In genomic region chr5:144207478-144207877, GRCm38 (mm10) we compare ENCODE assay signal across 8 mouse cellular contexts. TPM values are rescaled to one million over a fixed set of nuclear protein-coding genes. Genes with fewer than 3 reads are reported as not detected.
DNase-seq lines count a peak whose midpoint lies in the region; ATAC-seq and TF ChIP-seq lines count a peak whose summit lies in the region.

No protein-coding gene starts in this region.

- no peak overlapping the region for H3K4me3 ChIP-seq in kidney, embryonic 15.5 days (replicated peaks)
- H3K4me3 ChIP-seq in CH12.LX (replicated peaks in 1 of 3; ENCODE audit: low read depth in 2 of 3, low read length in 2 of 3, poor library complexity in 1 of 3), result no peak overlapping the region
- H3K4me3 ChIP-seq in layer of hippocampus, adult 2 months, result no peak overlapping the region
- no peak overlapping the region for H3K4me3 ChIP-seq in midbrain, embryonic 12.5 days

- in situ Hi-C loops in CH12.LX (cut with MboI; ENCODE audit: low pct_ligation_motif_present, low pct_unique_long_range_greater_than_20kb, low sequenced_read_pairs), result loop anchor here (25.0 kb wide), 1 partner anchor 530 kb away; no protein-coding TSS in a partner anchor

- peaks cover 84% of the 10 kb centered on the region for H3K36me3 ChIP-seq in kidney, embryonic 15.5 days
- H3K36me3 ChIP-seq in CH12.LX (replicated peaks in 1 of 2; ENCODE audit: control insufficient read depth in 1 of 2, insufficient read depth in 1 of 2, low read length in 1 of 2), result peaks cover 4 to 86% of the 10 kb centered on the region in 2 experiments
- H3K36me3 ChIP-seq in midbrain, embryonic 12.5 days, result peaks cover 82% of the 10 kb centered on the region

- peak; percentile 52 to 76; a peak in 3 of 4 replicates for TF ChIP-seq CTCF in CH12.LX (conservative IDR thresholded peaks at IDR 0.05 in 1 of 2, IDR thresholded peaks at IDR 0.05 in 1 of 2; ENCODE audit: low read depth in 2 of 2, low read length in 2 of 2)
- peak; percentile 98 for TF ChIP-seq CTCF in layer of hippocampus, adult 2 months (conservative IDR thresholded peaks at IDR 0.05)

- H3K9me3 ChIP-seq in kidney, embryonic 15.5 days (replicated peaks), result no peaks in the 10 kb centered on the region; the same call in 1 of the 2 replicates
- H3K9me3 ChIP-seq in CH12.LX (replicated peaks; ENCODE audit: low read length), result peaks cover 3% of the 10 kb centered on the region
- no peaks in the 10 kb centered on the region for H3K9me3 ChIP-seq in midbrain, embryonic 12.5 days

- peak; percentile 64 for DNase-seq in kidney, adult 18-20 months
- DNase-seq in CH12.LX (ENCODE audit: extremely low read depth) (no peak), ZHBTc4 (ENCODE audit: low read depth, low spot score) (peak; percentile 56)
- peak; percentile 51 to 68 for DNase-seq in layer of hippocampus, adult 2 months (ENCODE audit: low spot score in 2 of 2)
- no peak for DNase-seq in gastrocnemius, postnatal 36 days

- TF ChIP-seq POLR2A in CH12.LX (IDR thresholded peaks at IDR 0.05; ENCODE audit: low read depth, low read length), result no peak

- TF ChIP-seq EP300 in CH12.LX (IDR thresholded peaks at IDR 0.05; ENCODE audit: low read length), result no peak

- H3K27me3 ChIP-seq in kidney, embryonic 15.5 days, result no peaks in the 10 kb centered on the region
- H3K27me3 ChIP-seq in CH12.LX (replicated peaks), result no peaks in the 10 kb centered on the region
- no peaks in the 10 kb centered on the region for H3K27me3 ChIP-seq in midbrain, embryonic 12.5 days

- H3K27ac ChIP-seq in kidney, embryonic 15.5 days, result no peak overlapping the region
- H3K27ac ChIP-seq in CH12.LX (ENCODE audit: insufficient read depth, low read depth), result no peak overlapping the region
- no peak overlapping the region for H3K27ac ChIP-seq in layer of hippocampus, adult 2 months
- no peak overlapping the region for H3K27ac ChIP-seq in midbrain, embryonic 12.5 days (replicated peaks)

- no peak overlapping the region for H3K4me2 ChIP-seq in kidney, embryonic 15.5 days
- no peak overlapping the region for H3K4me2 ChIP-seq in CH12.LX (ENCODE audit: insufficient read depth, low read depth, poor library complexity, severe bottlenecking)
- H3K4me2 ChIP-seq in midbrain, embryonic 12.5 days (replicated peaks), result no peak overlapping the region

- dilution Hi-C loops in CH12.LX (cut with MboI; ENCODE audit: extremely low pct_ligation_motif_present, extremely low pct_unique_long_range_greater_than_20kb, low sequenced_read_pairs), result no loop called here

- no peak for ATAC-seq in kidney, embryonic 15.5 days (replicated peaks; ENCODE audit: low FRiP score)
- ATAC-seq in erythroblast, adult 5-6 weeks (replicated peaks; ENCODE audit: low FRiP score, poor library complexity, severe bottlenecking), result peak; percentile 64
- peak; percentile 23; the same call in 1 of the 2 replicates for ATAC-seq in midbrain, embryonic 12.5 days (ENCODE audit: low FRiP score, low read depth)

- TF ChIP-seq RAD21 in CH12.LX (IDR thresholded peaks at IDR 0.05; ENCODE audit: low read depth, low read length), result peak; percentile 55

- H3K9ac ChIP-seq in kidney, embryonic 15.5 days, result no peak overlapping the region
- no peak overlapping the region for H3K9ac ChIP-seq in CH12.LX (ENCODE audit: insufficient read depth, low read depth)
- H3K9ac ChIP-seq in midbrain, embryonic 12.5 days (replicated peaks), result no peak overlapping the region

- H3K79me2 ChIP-seq in CH12.LX (replicated peaks; ENCODE audit: control insufficient read depth, extremely low read depth, insufficient read depth, poor library complexity, severe bottlenecking), result no peaks in the 10 kb centered on the region

- no peaks in the 10 kb centered on the region for H3K4me1 ChIP-seq in kidney, embryonic 15.5 days
- no peaks in the 10 kb centered on the region for H3K4me1 ChIP-seq in CH12.LX (ENCODE audit: control insufficient read depth in 1 of 2, insufficient read depth in 2 of 2)
- no peaks in the 10 kb centered on the region for H3K4me1 ChIP-seq in midbrain, embryonic 12.5 days

- 44% methylated on average over 11 of the region's 11 CpGs for WGBS in kidney, embryonic 15.5 days
- WGBS in midbrain, embryonic 12.5 days, result 53% methylated on average over 11 of the region's 11 CpGs

- intact Hi-C loops in gastrocnemius, postnatal 36 days (cut with DNase I), result no loop called here

TF ChIP-seq in CH12.LX, 34 proteins besides CTCF, POLR2A, EP300 and RAD21:
- no peak for TF ChIP-seq POLR2AphosphoS2 (IDR thresholded peaks at IDR 0.05; ENCODE audit: low read depth, low read length)
- peak; percentile 62 for TF ChIP-seq SMC3 (IDR thresholded peaks at IDR 0.05; ENCODE audit: low read depth, low read length)
- TF ChIP-seq ELF1 (IDR thresholded peaks at IDR 0.05; ENCODE audit: low read depth, low read length), result no peak

RNA-seq across cellular contexts. Expression of gene Tecpr1, which starts 15.9 kb away (rescaled TPM):
- 22.4 and 23.6 TPM in 2 replicates for polyA plus RNA-seq in kidney, embryonic 15.5 days (2015; fragmentation: Nextera tagmentation; extraction: Ambion mirVana)
- total RNA-seq in CH12.LX (2012; rRNA removed) (5.3 and 6.0 TPM in 2 replicates), CH12.LX (2014; rRNA removed) (2.2 and 2.8 TPM in 2 replicates)
- 5.8 and 6.2 TPM in 2 replicates for polyA plus RNA-seq in CH12.LX (2012; ENCODE audit: insufficient read length, low read depth)
- total RNA-seq in erythroblast, adult 5-6 weeks (2015; ENCODE audit: low replicate concordance), result 0.38 and 2.1 TPM in 2 replicates
- total RNA-seq in erythroblast, adult 5-6 weeks (2017; ENCODE audit: low replicate concordance), result 0.56 and 0.94 TPM in 2 replicates
- total RNA-seq in layer of hippocampus, adult 2 months (2021), result 100 to 1,000 TPM; 107 to 115 TPM
- 33.5 and 36.1 TPM in 2 replicates for polyA plus RNA-seq in midbrain, embryonic 12.5 days (2016; fragmentation: Nextera tagmentation; extraction: Ambion mirVana)
- total RNA-seq in gastrocnemius, postnatal 36 days (2021), result 10 to 100 TPM; 14.0 to 14.2 TPM

RNA-seq across cellular contexts. Expression of gene Bhlha15, which starts 17.4 kb away (rescaled TPM):
- polyA plus RNA-seq in kidney, embryonic 15.5 days (2015; fragmentation: Nextera tagmentation; extraction: Ambion mirVana), result 0.48 and 0.71 TPM in 2 replicates
- total RNA-seq in CH12.LX (2012; rRNA removed) (6.1 and 9.1 TPM in 2 replicates), CH12.LX (2014; rRNA removed) (0.90 and 1.00 TPM in 2 replicates)
- 4.0 TPM in 2 replicates for polyA plus RNA-seq in CH12.LX (2012; ENCODE audit: insufficient read length, low read depth)
- 0.19 TPM in 1 of 2 replicates, not detected in the other for total RNA-seq in erythroblast, adult 5-6 weeks (2015; ENCODE audit: low replicate concordance)
- total RNA-seq in erythroblast, adult 5-6 weeks (2017; ENCODE audit: low replicate concordance), result not detected in 2 replicates
- total RNA-seq in layer of hippocampus, adult 2 months (2021), result under 1 TPM; 0.20 to 0.22 TPM
- polyA plus RNA-seq in midbrain, embryonic 12.5 days (2016; fragmentation: Nextera tagmentation; extraction: Ambion mirVana), result 0.12 TPM in 1 of 2 replicates, not detected in the other
- total RNA-seq in gastrocnemius, postnatal 36 days (2021), result not detected

RNA-seq across cellular contexts. Expression of gene Bri3, which starts 36.8 kb away (rescaled TPM):
- 123 and 129 TPM in 2 replicates for polyA plus RNA-seq in kidney, embryonic 15.5 days (2015; fragmentation: Nextera tagmentation; extraction: Ambion mirVana)
- total RNA-seq in CH12.LX (2012; rRNA removed), result 18.0 and 20.3 TPM in 2 replicates
- 9.3 and 12.6 TPM in 2 replicates for total RNA-seq in CH12.LX (2014; rRNA removed)
- polyA plus RNA-seq in CH12.LX (2012; ENCODE audit: insufficient read length, low read depth), result 41.7 and 44.0 TPM in 2 replicates
- 1.9 and 9.0 TPM in 2 replicates for total RNA-seq in erythroblast, adult 5-6 weeks (2015; ENCODE audit: low replicate concordance)
- 7.6 and 19.7 TPM in 2 replicates for total RNA-seq in erythroblast, adult 5-6 weeks (2017; ENCODE audit: low replicate concordance)
- 10 to 100 TPM; 64.7 to 65.3 TPM for total RNA-seq in layer of hippocampus, adult 2 months (2021)
- polyA plus RNA-seq in midbrain, embryonic 12.5 days (2016; fragmentation: Nextera tagmentation; extraction: Ambion mirVana), result 145 and 166 TPM in 2 replicates
- 10 to 100 TPM; 33.8 to 35.6 TPM for total RNA-seq in gastrocnemius, postnatal 36 days (2021)

Comparison
In these comparisons a context has a peak if more than half of its experiments do, and no peak if none do; other contexts are left out.
1. DNase-seq: peak in kidney, adult 18-20 months (single experiment), ZHBTc4 (single experiment) and layer of hippocampus, adult 2 months (2 of 2); none in CH12.LX (single experiment) and gastrocnemius, postnatal 36 days (0 of 2).
2. RNA of gene Tecpr1, which starts 15.9 kb away (total RNA-seq): 107 to 115 TPM in layer of hippocampus, adult 2 months; 14.0 to 14.2 TPM in gastrocnemius, postnatal 36 days, 2.2 to 6.0 TPM in CH12.LX and 0.38 to 2.1 TPM in erythroblast, adult 5-6 weeks; every median in the first group is over 4 times any median in the second.